ENCODE assay signal across 18 mouse cellular contexts in the genomic region with DNA sequence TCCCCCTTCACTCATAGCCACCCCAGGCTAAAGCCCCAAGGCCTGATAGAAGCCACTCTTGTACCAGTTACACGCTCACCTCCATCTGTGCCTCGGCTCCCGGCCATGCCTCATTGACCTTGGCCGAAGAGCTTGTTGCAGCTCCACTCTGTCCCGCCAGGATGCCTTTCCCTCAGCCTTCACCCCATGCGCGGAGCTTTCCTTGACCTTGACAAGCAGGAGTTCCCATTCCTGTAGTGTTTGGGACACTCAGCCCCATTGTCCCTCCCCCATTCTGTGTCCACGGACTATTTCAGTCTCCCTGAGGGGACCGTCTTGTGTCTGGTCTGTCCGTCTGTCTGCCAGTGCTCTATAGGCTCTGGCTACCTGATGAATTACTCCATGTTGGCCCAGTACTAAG. TPM values are rescaled to one million over a fixed set of nuclear protein-coding genes. Genes with fewer than 3 reads are reported as not detected.
"Had no signal": no experiment of that assay in that cellular context is flagged by ENCODE, and none has a peak within 500 bp of the region (broad histone marks: within the 10 kb centered on the region; RNA-seq: fewer than 3 reads in every experiment).

No protein-coding gene starts in this region.

- DNase-seq: kidney, adult 11 months; kidney, adult 9 months; kidney, postnatal 36 days; lung, adult 2 months; lung, postnatal 36 days; thymus, adult 18-20 months; thymus, postnatal 25 days had no signal

- ATAC-seq: lung, postnatal 0 days; midbrain, embryonic 13.5 days had no signal

- H3K4me2 ChIP-seq: liver, embryonic 11.5 days; liver, embryonic 15.5 days; midbrain, embryonic 13.5 days; neural tube, embryonic 12.5 days had no signal

- H3K9me3 ChIP-seq: limb, embryonic 10.5 days; liver, embryonic 15.5 days; neural tube, embryonic 12.5 days had no signal

- H3K4me3 ChIP-seq: limb, embryonic 10.5 days; liver, embryonic 15.5 days; midbrain, embryonic 13.5 days; neural tube, embryonic 12.5 days had no signal

- H3K27ac ChIP-seq: kidney, postnatal 0 days; limb, embryonic 10.5 days; liver, embryonic 15.5 days; midbrain, embryonic 13.5 days; neural tube, embryonic 12.5 days had no signal

- H3K9ac ChIP-seq: liver, embryonic 15.5 days; midbrain, embryonic 13.5 days; neural tube, embryonic 12.5 days had no signal

RNA-seq across cellular contexts. Expression of gene Osm, which starts 23.1 kb away (rescaled TPM):
- total RNA-seq: layer of hippocampus, adult 18-20 months; layer of hippocampus, postnatal 10 days; left cerebral cortex, postnatal 14 days had no signal
- polyA plus RNA-seq: limb, embryonic 10.5 days; midbrain, embryonic 13.5 days; neural tube, embryonic 12.5 days; stomach, embryonic 14.5 days had no signal

RNA-seq across cellular contexts. Expression of gene Lif, which starts 44.2 kb away (rescaled TPM):
- polyA plus RNA-seq: liver, embryonic 11.5 days; liver, embryonic 15.5 days; neural tube, embryonic 12.5 days had no signal
